Mouse (Mus musculus): ENCODE data around the gene Gm3604. TPM values are rescaled to one million over a fixed set of nuclear protein-coding genes. Genes with fewer than 3 reads are reported as not detected.
A peak's percentile ranks its signal among the peaks of the same experiment; 100 is the strongest.
"Not testable (repeated sequence)": the region's sequence is repeated elsewhere in the genome, so short reads cannot be mapped to it uniquely, and the experiment has no call there.

The Gm3604 gene
- 1.7 and 2.7 TPM in 2 replicates for polyA plus RNA-seq (2011; ENCODE audit: insufficient read depth, insufficient read length, low replicate concordance, missing spikeins)

DNA sequence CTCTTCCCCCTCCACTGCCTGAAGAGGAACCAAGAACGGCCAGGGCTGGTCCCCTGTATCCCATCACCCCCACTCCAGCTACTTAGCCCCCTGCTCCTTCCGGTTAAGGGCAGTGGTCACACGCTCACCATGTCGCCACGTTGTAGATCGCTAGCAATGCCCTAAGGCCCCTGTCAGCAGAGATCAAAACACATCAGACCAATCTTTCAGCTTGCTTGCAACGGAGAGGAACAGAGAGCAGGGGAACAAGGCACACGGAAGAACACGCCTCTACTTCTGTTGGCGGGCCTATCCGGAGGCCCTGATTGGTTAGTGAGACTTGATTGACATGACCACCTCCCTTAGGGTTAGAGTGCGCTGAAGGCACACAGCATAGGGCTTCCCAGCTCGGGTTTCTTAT lies at the start of gene Gm3604:
TSS of gene Gm3604 (minus strand) at position 226 of the 400 bp plus-strand sequence.
- H3K27ac ChIP-seq (ENCODE audit: control insufficient read depth, insufficient read depth, low read depth, low read length, poor library complexity); H3K4me1 ChIP-seq (ENCODE audit: control insufficient read depth, insufficient read depth, low read length): not testable (repeated sequence)
- 10% methylated on average over 13 of the region's 13 CpGs for WGBS

DNA sequence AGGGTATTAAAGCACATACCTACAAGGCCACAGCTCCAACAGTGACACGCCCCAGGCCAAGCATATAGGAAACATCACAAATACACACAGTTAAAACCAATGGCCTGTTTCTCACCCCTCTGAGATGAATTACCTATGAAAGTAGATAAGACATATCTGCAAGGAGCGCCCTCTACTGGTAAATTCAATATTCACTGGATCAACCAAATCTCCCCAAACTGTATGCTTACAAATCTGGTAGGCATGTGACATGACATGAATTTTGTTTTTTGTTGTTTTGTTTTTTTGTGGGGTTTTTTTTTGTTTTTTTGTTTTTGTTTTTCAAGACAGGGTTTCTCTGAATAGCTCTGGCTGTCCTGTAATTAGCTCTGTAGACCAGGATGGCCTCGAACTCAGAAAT lies 16.2 kb upstream of the Gm3604 start:
- not testable (repeated sequence) for H3K4me3 ChIP-seq (replicated peaks; ENCODE audit: control insufficient read depth, low read depth, low read length); H3K4me1 ChIP-seq (ENCODE audit: control insufficient read depth, insufficient read depth, low read length); H3K27ac ChIP-seq (ENCODE audit: control insufficient read depth, insufficient read depth, low read depth, low read length, poor library complexity)
- 60% methylated on average over 3 of the region's 3 CpGs for WGBS

More for the DNA sequence above, at the start of gene Gm3604:
- peak within 1 kb of the TSS; percentile 54 for H3K4me3 ChIP-seq (replicated peaks; ENCODE audit: control insufficient read depth, low read depth, low read length)

DNA sequence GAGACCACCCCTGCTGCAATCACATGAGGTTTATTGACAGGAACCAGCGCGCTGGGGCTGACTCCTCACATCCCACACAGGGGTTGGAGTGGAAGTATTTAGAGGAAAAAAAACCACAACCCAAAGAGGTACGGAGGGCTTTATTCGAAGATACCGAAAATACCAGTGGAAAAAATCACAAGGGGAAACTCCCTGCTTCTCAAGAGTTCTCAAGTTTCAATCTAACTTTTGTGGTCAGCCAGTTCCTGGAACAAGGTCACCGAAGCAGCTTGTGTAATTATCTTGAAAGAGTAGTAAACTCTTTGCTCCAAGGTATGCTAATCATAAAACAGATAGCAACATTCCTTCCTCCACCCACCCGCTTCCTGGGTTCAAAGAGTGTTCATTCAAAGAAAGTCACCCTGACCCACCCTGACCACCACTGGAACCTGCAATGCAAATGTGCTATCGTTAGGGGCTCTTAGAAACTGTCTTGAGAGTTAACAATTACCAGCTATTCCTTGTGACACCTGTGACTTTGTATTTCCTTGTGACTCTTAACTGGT lies 7.2 kb upstream of the Gm3604 start:
- H3K4me3 ChIP-seq (replicated peaks; ENCODE audit: control insufficient read depth, low read depth, low read length); H3K27ac ChIP-seq (ENCODE audit: control insufficient read depth, insufficient read depth, low read depth, low read length, poor library complexity); H3K4me1 ChIP-seq (ENCODE audit: control insufficient read depth, insufficient read depth, low read length): not testable (repeated sequence)
- 77% methylated on average over 8 of the region's 8 CpGs for WGBS

DNA sequence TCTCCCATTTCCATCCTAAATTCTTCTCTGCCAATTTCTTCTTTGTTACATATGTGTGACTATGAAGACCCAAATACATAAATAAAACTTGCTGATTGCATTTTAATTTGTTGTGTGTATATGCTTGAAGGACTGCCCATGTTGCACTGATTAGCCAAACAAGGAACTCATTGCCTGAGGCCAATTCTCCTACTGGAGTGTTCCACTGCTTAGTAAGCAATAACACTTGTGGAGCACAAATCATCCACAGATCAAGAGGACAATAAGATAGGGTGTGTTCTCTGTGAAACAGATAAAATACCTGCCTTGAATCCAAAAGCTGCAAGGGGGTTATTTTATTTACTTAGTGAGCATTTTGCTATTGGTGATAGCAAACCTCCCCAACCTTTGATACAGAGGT lies 51.2 kb downstream of the Gm3604 start:
- no peak for TF ChIP-seq CTCF (IDR thresholded peaks at IDR 0.05; ENCODE audit: control insufficient read depth, insufficient read depth, low read length)
- no peak for TF ChIP-seq POLR2A (IDR thresholded peaks at IDR 0.05; ENCODE audit: borderline replicate concordance, control insufficient read depth, low read depth, low read length)

DNA sequence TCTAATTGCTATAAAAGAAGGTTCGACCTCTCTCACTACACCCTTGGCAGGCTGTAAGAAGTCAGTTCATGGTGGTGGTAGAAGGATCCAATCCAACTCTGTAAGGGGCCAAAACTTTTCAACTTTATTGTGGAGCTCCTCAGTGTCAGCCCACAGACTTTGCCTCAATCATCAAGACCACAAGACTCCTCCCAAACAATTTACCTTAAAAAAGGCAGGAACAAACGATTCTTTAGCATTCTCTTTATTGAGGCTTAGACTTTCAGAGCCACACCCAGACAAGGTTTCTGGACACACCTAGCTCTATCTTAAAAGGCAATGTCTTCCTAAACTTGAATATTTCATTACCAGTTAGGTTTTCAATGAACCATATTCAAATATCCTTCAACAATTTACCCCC lies 51.6 kb downstream of the Gm3604 start:
- H3K4me1 ChIP-seq (ENCODE audit: control insufficient read depth, insufficient read depth, low read length), result no peaks in the 10 kb centered on the region
- 60% methylated on average over 2 of the region's 2 CpGs for WGBS
- no peak overlapping the region for H3K27ac ChIP-seq (ENCODE audit: control insufficient read depth, insufficient read depth, low read depth, low read length, poor library complexity)
- H3K4me3 ChIP-seq (replicated peaks; ENCODE audit: control insufficient read depth, low read depth, low read length), result no peak overlapping the region
- TF ChIP-seq CTCF (IDR thresholded peaks at IDR 0.05; ENCODE audit: control insufficient read depth, insufficient read depth, low read length) (no peak), POLR2A (IDR thresholded peaks at IDR 0.05; ENCODE audit: borderline replicate concordance, control insufficient read depth, low read depth, low read length) (no peak)

More for the DNA sequence above, 51.2 kb downstream of the Gm3604 start:
- Histone ChIP-seq H3K4me1 (ENCODE audit: control insufficient read depth, insufficient read depth, low read length) (no peaks in the 10 kb centered on the region), H3K27ac (ENCODE audit: control insufficient read depth, insufficient read depth, low read depth, low read length, poor library complexity) (no peak overlapping the region), H3K4me3 (replicated peaks; ENCODE audit: control insufficient read depth, low read depth, low read length) (no peak overlapping the region)

Other genes starting within 250 kb of the Gm3604 start
- 0.97 and 4.9 TPM in 2 replicates for gene Gm49359, start 83.7 kb upstream of the Gm3604 start, polyA plus RNA-seq (2011; ENCODE audit: insufficient read depth, insufficient read length, low replicate concordance, missing spikeins)
- gene Zfp935, start 175.3 kb upstream of the Gm3604 start, polyA plus RNA-seq (2011; ENCODE audit: insufficient read depth, insufficient read length, low replicate concordance, missing spikeins), result not detected in 2 replicates
- 8.7 and 13.3 TPM in 2 replicates for gene Zfp934, start 188.0 kb upstream of the Gm3604 start, polyA plus RNA-seq (2011; ENCODE audit: insufficient read depth, insufficient read length, low replicate concordance, missing spikeins)
- gene 6720489N17Rik, start 241.0 kb upstream of the Gm3604 start, polyA plus RNA-seq (2011; ENCODE audit: insufficient read depth, insufficient read length, low replicate concordance, missing spikeins), result 2.6 and 4.9 TPM in 2 replicates